Mouse (Mus musculus): Measurements from ENCODE around the gene Pir. TPM values are rescaled to one million over a fixed set of nuclear protein-coding genes. Genes with fewer than 3 reads are reported as not detected.

Gene Pir
- total and polyA plus RNA-seq, 2 experiments from 2014 or later, result 0.94 to 7.8 TPM

GRCm38 (mm10) chrX:164323391-164323913 lies 54.3 kb downstream of the Pir start:
- no peak for ATAC-seq
- DNase-seq (ENCODE audit: low spot score), result no peak

GRCm38 (mm10) chrX:164330351-164330750 lies 61.2 kb downstream of the Pir start:
- H3K4me3 ChIP-seq (ENCODE audit: low read length), result no peak overlapping the region
- no peak overlapping the region for H3K27ac ChIP-seq
- ATAC-seq (no peak), DNase-seq (ENCODE audit: low spot score) (no peak)
- no peaks in the 10 kb centered on the region for H3K36me3 ChIP-seq (ENCODE audit: insufficient read depth, low read length)
- 90% methylated on average over 2 of the region's 2 CpGs for WGBS
- H3K4me2 ChIP-seq (ENCODE audit: low read depth, low read length), result no peak overlapping the region
- no peaks in the 10 kb centered on the region for H3K4me1 ChIP-seq (ENCODE audit: insufficient read depth, low read length)
- TF ChIP-seq CTCF (IDR thresholded peaks at IDR 0.05; ENCODE audit: low read depth), result no peak
- H3K9me3 ChIP-seq (ENCODE audit: low read length), result no peaks in the 10 kb centered on the region
- no peak overlapping the region for H3K9ac ChIP-seq (replicated peaks; ENCODE audit: low read length)
- no peaks in the 10 kb centered on the region for H3K27me3 ChIP-seq (ENCODE audit: insufficient read depth, low read length)

More at GRCm38 (mm10) chrX:164323391-164323913, 54.3 kb downstream of the Pir start:
- TF ChIP-seq CTCF (IDR thresholded peaks at IDR 0.05; ENCODE audit: low read depth), result no peak
- no peak overlapping the region for H3K9ac ChIP-seq (replicated peaks; ENCODE audit: low read length)
- WGBS, result 72% methylated on average over 4 of the region's 4 CpGs
- H3K4me2 ChIP-seq (ENCODE audit: low read depth, low read length), result no peak overlapping the region
- no peaks in the 10 kb centered on the region for H3K36me3 ChIP-seq (ENCODE audit: insufficient read depth, low read length)
- H3K4me1 ChIP-seq (ENCODE audit: insufficient read depth, low read length), result no peaks in the 10 kb centered on the region
- no peaks in the 10 kb centered on the region for H3K27me3 ChIP-seq (ENCODE audit: insufficient read depth, low read length)
- no peaks in the 10 kb centered on the region for H3K9me3 ChIP-seq (ENCODE audit: low read length)
- no peak overlapping the region for H3K27ac ChIP-seq
- H3K4me3 ChIP-seq (ENCODE audit: low read length), result no peak overlapping the region

- Histone ChIP-seq H3K9me3 (ENCODE audit: low read length) (no peaks in the 10 kb centered on the region), H3K4me1 (ENCODE audit: insufficient read depth, low read length) (no peaks in the 10 kb centered on the region), H3K9ac (replicated peaks; ENCODE audit: low read length) (no peak overlapping the region), H3K27me3 (ENCODE audit: insufficient read depth, low read length) (no peaks in the 10 kb centered on the region), H3K27ac (no peak overlapping the region), H3K36me3 (ENCODE audit: insufficient read depth, low read length) (no peaks in the 10 kb centered on the region), H3K4me3 (ENCODE audit: low read length) (no peak overlapping the region), H3K4me2 (ENCODE audit: low read depth, low read length) (no peak overlapping the region)
- WGBS, result 76% methylated on average over 3 of the region's 3 CpGs
- DNase-seq (ENCODE audit: low spot score), result no peak
- TF ChIP-seq CTCF (IDR thresholded peaks at IDR 0.05; ENCODE audit: low read depth), result no peak
- ATAC-seq, result no peak
These were observed 61.6 kb downstream of the Pir start for GRCm38 (mm10) chrX:164330766-164331165.

- H3K4me3 ChIP-seq (ENCODE audit: low read length), result no peak overlapping the region
- H3K4me1 ChIP-seq (ENCODE audit: insufficient read depth, low read length), result no peaks in the 10 kb centered on the region
- TF ChIP-seq CTCF (IDR thresholded peaks at IDR 0.05; ENCODE audit: low read depth), result no peak
- DNase-seq (ENCODE audit: low spot score), result no peak
- H3K27ac ChIP-seq, result no peak overlapping the region
- WGBS, result 88% methylated on average over 4 of the region's 4 CpGs
- no peak overlapping the region for H3K9ac ChIP-seq (replicated peaks; ENCODE audit: low read length)
- no peaks in the 10 kb centered on the region for H3K9me3 ChIP-seq (ENCODE audit: low read length)
- H3K36me3 ChIP-seq (ENCODE audit: insufficient read depth, low read length), result no peaks in the 10 kb centered on the region
- H3K27me3 ChIP-seq (ENCODE audit: insufficient read depth, low read length), result no peaks in the 10 kb centered on the region
- no peak overlapping the region for H3K4me2 ChIP-seq (ENCODE audit: low read depth, low read length)
- ATAC-seq, result no peak
These were observed 69.4 kb downstream of the Pir start for GRCm38 (mm10) chrX:164338591-164338990.

GRCm38 (mm10) chrX:164345359-164345938 lies 76.3 kb downstream of the Pir start:
- H3K9ac ChIP-seq (replicated peaks; ENCODE audit: low read length), result no peak overlapping the region
- H3K27me3 ChIP-seq (ENCODE audit: insufficient read depth, low read length), result no peaks in the 10 kb centered on the region
- no peak overlapping the region for H3K4me2 ChIP-seq (ENCODE audit: low read depth, low read length)
- no peaks in the 10 kb centered on the region for H3K4me1 ChIP-seq (ENCODE audit: insufficient read depth, low read length)
- no peak for TF ChIP-seq CTCF (IDR thresholded peaks at IDR 0.05; ENCODE audit: low read depth)
- H3K9me3 ChIP-seq (ENCODE audit: low read length), result no peaks in the 10 kb centered on the region
- H3K36me3 ChIP-seq (ENCODE audit: insufficient read depth, low read length), result no peaks in the 10 kb centered on the region
- 92% methylated on average over 4 of the region's 4 CpGs for WGBS
- DNase-seq (ENCODE audit: low spot score), result no peak
- H3K27ac ChIP-seq, result no peak overlapping the region
- H3K4me3 ChIP-seq (ENCODE audit: low read length), result no peak overlapping the region
- no peak for ATAC-seq

GRCm38 (mm10) chrX:164348937-164349336 lies 79.8 kb downstream of the Pir start:
- WGBS, result 85% methylated on average over 3 of the region's 3 CpGs
- Histone ChIP-seq H3K9ac (replicated peaks; ENCODE audit: low read length) (no peak overlapping the region), H3K27ac (no peak overlapping the region), H3K4me2 (ENCODE audit: low read depth, low read length) (no peak overlapping the region), H3K4me1 (ENCODE audit: insufficient read depth, low read length) (no peaks in the 10 kb centered on the region), H3K9me3 (ENCODE audit: low read length) (no peaks in the 10 kb centered on the region), H3K4me3 (ENCODE audit: low read length) (no peak overlapping the region), H3K36me3 (ENCODE audit: insufficient read depth, low read length) (no peaks in the 10 kb centered on the region), H3K27me3 (ENCODE audit: insufficient read depth, low read length) (no peaks in the 10 kb centered on the region)
- DNase-seq (ENCODE audit: low spot score) (no peak), ATAC-seq (no peak)
- no peak for TF ChIP-seq CTCF (IDR thresholded peaks at IDR 0.05; ENCODE audit: low read depth)

GRCm38 (mm10) chrX:164365153-164365865 lies 96.1 kb downstream of the Pir start:
- Histone ChIP-seq H3K27ac (no peak overlapping the region), H3K4me2 (ENCODE audit: low read depth, low read length) (no peak overlapping the region), H3K27me3 (ENCODE audit: insufficient read depth, low read length) (no peaks in the 10 kb centered on the region), H3K4me1 (ENCODE audit: insufficient read depth, low read length) (no peaks in the 10 kb centered on the region), H3K4me3 (ENCODE audit: low read length) (no peak overlapping the region), H3K9ac (replicated peaks; ENCODE audit: low read length) (no peak overlapping the region), H3K9me3 (ENCODE audit: low read length) (no peaks in the 10 kb centered on the region), H3K36me3 (ENCODE audit: insufficient read depth, low read length) (no peaks in the 10 kb centered on the region)
- no peak for ATAC-seq
- 86% methylated on average over 4 of the region's 4 CpGs for WGBS
- TF ChIP-seq CTCF (IDR thresholded peaks at IDR 0.05; ENCODE audit: low read depth), result no peak
- DNase-seq (ENCODE audit: low spot score), result no peak
